Mouse (Mus musculus): ENCODE data around the gene B4galnt4. TPM values are rescaled to one million over a fixed set of nuclear protein-coding genes. Genes with fewer than 3 reads are reported as not detected.

The B4galnt4 gene
- polyA plus RNA-seq, 1 experiment from 2014 or later, result 27.4 TPM

GRCm38 (mm10) chr7:141047581-141048225 lies 13.2 kb upstream of the B4galnt4 start:
- peaks cover 22% of the 10 kb centered on the region for H3K4me1 ChIP-seq
- H3K4me3 ChIP-seq, result peak overlapping the region; percentile 39
- 3% methylated on average over 15 of the region's 19 CpGs for whole genome bisulfite sequencing
- H3K9ac ChIP-seq, result peak overlapping the region; percentile 58
- peak overlapping the region; percentile 85 for H3K27ac ChIP-seq
- no peaks in the 10 kb centered on the region for H3K36me3 ChIP-seq
- H3K4me2 ChIP-seq, result peak overlapping the region; percentile 70
- no peaks in the 10 kb centered on the region for H3K9me3 ChIP-seq
- ATAC-seq (ENCODE audit: insufficient number of reproducible peaks, insufficient read depth, low FRiP score, low TSS enrichment, low read depth), result peak; percentile 77
- no peaks in the 10 kb centered on the region for H3K27me3 ChIP-seq

GRCm38 (mm10) chr7:141048226-141049218 lies 12.4 kb upstream of the B4galnt4 start:
- Histone ChIP-seq H3K9me3 (no peaks in the 10 kb centered on the region), H3K9ac (peak overlapping the region; percentile 58), H3K27ac (peak overlapping the region; percentile 85), H3K27me3 (no peaks in the 10 kb centered on the region), H3K4me2 (peak overlapping the region; percentile 70), H3K4me3 (peak overlapping the region; percentile 39), H3K36me3 (no peaks in the 10 kb centered on the region), H3K4me1 (peaks cover 14% of the 10 kb centered on the region)
- ATAC-seq (ENCODE audit: insufficient number of reproducible peaks, insufficient read depth, low FRiP score, low TSS enrichment, low read depth), result peak; percentile 78
- WGBS, result 8% methylated on average over 21 of the region's 21 CpGs

GRCm38 (mm10) chr7:141049326-141049725 lies 11.6 kb upstream of the B4galnt4 start:
- H3K27ac ChIP-seq, result no peak overlapping the region
- ATAC-seq (ENCODE audit: insufficient number of reproducible peaks, insufficient read depth, low FRiP score, low TSS enrichment, low read depth), result no peak
- H3K36me3 ChIP-seq, result no peaks in the 10 kb centered on the region
- H3K9ac ChIP-seq, result no peak overlapping the region
- no peak overlapping the region for H3K4me3 ChIP-seq
- H3K4me1 ChIP-seq, result peaks cover 14% of the 10 kb centered on the region
- H3K4me2 ChIP-seq, result no peak overlapping the region
- no peaks in the 10 kb centered on the region for H3K9me3 ChIP-seq
- WGBS, result 82% methylated on average over 2 of the region's 2 CpGs
- no peaks in the 10 kb centered on the region for H3K27me3 ChIP-seq

- WGBS, result 71% methylated on average over 17 of the region's 17 CpGs
These were observed 9.7 kb upstream of the B4galnt4 start for GRCm38 (mm10) chr7:141051060-141051685.

GRCm38 (mm10) chr7:141052016-141052415 lies 8.9 kb upstream of the B4galnt4 start:
- H3K27ac ChIP-seq, result no peak overlapping the region
- no peak overlapping the region for H3K4me3 ChIP-seq
- no peak overlapping the region for H3K9ac ChIP-seq
- peaks cover 3% of the 10 kb centered on the region; the same call in 1 of the 2 replicates for H3K36me3 ChIP-seq
- WGBS, result 90% methylated on average over 4 of the region's 4 CpGs
- H3K27me3 ChIP-seq, result no peaks in the 10 kb centered on the region
- no peaks in the 10 kb centered on the region for H3K9me3 ChIP-seq
- no peak for ATAC-seq (ENCODE audit: insufficient number of reproducible peaks, insufficient read depth, low FRiP score, low TSS enrichment, low read depth)
- no peak overlapping the region for H3K4me2 ChIP-seq
- peaks cover 9% of the 10 kb centered on the region for H3K4me1 ChIP-seq

More at GRCm38 (mm10) chr7:141051060-141051685, 9.7 kb upstream of the B4galnt4 start:
- Histone ChIP-seq H3K9ac (no peak overlapping the region), H3K27ac (no peak overlapping the region), H3K4me2 (no peak overlapping the region), H3K27me3 (no peaks in the 10 kb centered on the region), H3K4me3 (no peak overlapping the region), H3K4me1 (peaks cover 14% of the 10 kb centered on the region), H3K36me3 (peaks cover 3% of the 10 kb centered on the region; the same call in 1 of the 2 replicates), H3K9me3 (no peaks in the 10 kb centered on the region)
- ATAC-seq (ENCODE audit: insufficient number of reproducible peaks, insufficient read depth, low FRiP score, low TSS enrichment, low read depth), result no peak

- H3K27ac ChIP-seq, result no peak overlapping the region
- H3K36me3 ChIP-seq, result peaks cover 3% of the 10 kb centered on the region; the same call in 1 of the 2 replicates
- ATAC-seq (ENCODE audit: insufficient number of reproducible peaks, insufficient read depth, low FRiP score, low TSS enrichment, low read depth), result no peak
- H3K4me1 ChIP-seq, result peaks cover 5% of the 10 kb centered on the region
- H3K27me3 ChIP-seq, result no peaks in the 10 kb centered on the region
- no peak overlapping the region for H3K4me3 ChIP-seq
- H3K9ac ChIP-seq, result no peak overlapping the region
- no peaks in the 10 kb centered on the region for H3K9me3 ChIP-seq
- H3K4me2 ChIP-seq, result no peak overlapping the region
- 73% methylated on average over 2 of the region's 2 CpGs for WGBS
These were observed 8.5 kb upstream of the B4galnt4 start for GRCm38 (mm10) chr7:141052421-141052820.

GRCm38 (mm10) chr7:141055785-141056184 lies 5.1 kb upstream of the B4galnt4 start:
- no peak overlapping the region for H3K4me2 ChIP-seq
- no peaks in the 10 kb centered on the region for H3K27me3 ChIP-seq
- H3K27ac ChIP-seq, result no peak overlapping the region
- peaks cover 3% of the 10 kb centered on the region; the same call in 1 of the 2 replicates for H3K36me3 ChIP-seq
- 82% methylated on average over 4 of the region's 4 CpGs for WGBS
- peaks cover 7% of the 10 kb centered on the region for H3K4me1 ChIP-seq
- no peak overlapping the region for H3K4me3 ChIP-seq
- H3K9me3 ChIP-seq, result no peaks in the 10 kb centered on the region
- no peak for ATAC-seq (ENCODE audit: insufficient number of reproducible peaks, insufficient read depth, low FRiP score, low TSS enrichment, low read depth)
- H3K9ac ChIP-seq, result no peak overlapping the region

GRCm38 (mm10) chr7:141056976-141057375 lies 3.9 kb upstream of the B4galnt4 start:
- ATAC-seq (ENCODE audit: insufficient number of reproducible peaks, insufficient read depth, low FRiP score, low TSS enrichment, low read depth), result no peak
- H3K27me3 ChIP-seq, result no peaks in the 10 kb centered on the region
- H3K4me1 ChIP-seq, result peaks cover 13% of the 10 kb centered on the region
- WGBS, result 86% methylated on average over 6 of the region's 6 CpGs
- no peak overlapping the region for H3K9ac ChIP-seq
- H3K4me3 ChIP-seq, result no peak overlapping the region
- H3K36me3 ChIP-seq, result peaks cover 3% of the 10 kb centered on the region; the same call in 1 of the 2 replicates
- no peak overlapping the region for H3K4me2 ChIP-seq
- H3K9me3 ChIP-seq, result no peaks in the 10 kb centered on the region
- H3K27ac ChIP-seq, result no peak overlapping the region

GRCm38 (mm10) chr7:141057541-141057940 lies 3.4 kb upstream of the B4galnt4 start:
- H3K27me3 ChIP-seq, result no peaks in the 10 kb centered on the region
- H3K9ac ChIP-seq, result no peak overlapping the region
- H3K4me2 ChIP-seq, result no peak overlapping the region
- H3K27ac ChIP-seq, result no peak overlapping the region
- peaks cover 4% of the 10 kb centered on the region for H3K36me3 ChIP-seq
- no peaks in the 10 kb centered on the region for H3K9me3 ChIP-seq
- H3K4me3 ChIP-seq, result no peak overlapping the region
- WGBS, result 82% methylated on average over 1 of the region's 1 CpGs
- ATAC-seq (ENCODE audit: insufficient number of reproducible peaks, insufficient read depth, low FRiP score, low TSS enrichment, low read depth), result no peak
- peaks cover 18% of the 10 kb centered on the region for H3K4me1 ChIP-seq

GRCm38 (mm10) chr7:141058601-141059341 lies 2.1 kb upstream of the B4galnt4 start:
- Histone ChIP-seq H3K4me1 (peaks cover 18% of the 10 kb centered on the region), H3K4me2 (no peak overlapping the region), H3K9ac (no peak overlapping the region), H3K27ac (no peak overlapping the region), H3K27me3 (no peaks in the 10 kb centered on the region), H3K36me3 (peaks cover 12% of the 10 kb centered on the region), H3K9me3 (no peaks in the 10 kb centered on the region), H3K4me3 (no peak overlapping the region)
- ATAC-seq (ENCODE audit: insufficient number of reproducible peaks, insufficient read depth, low FRiP score, low TSS enrichment, low read depth), result no peak
- WGBS, result 89% methylated on average over 14 of the region's 14 CpGs

- Histone ChIP-seq H3K9me3 (no peaks in the 10 kb centered on the region), H3K36me3 (peaks cover 24% of the 10 kb centered on the region), H3K4me3 (peak overlapping the region; percentile 82), H3K9ac (peak overlapping the region; percentile 91), H3K4me2 (peak overlapping the region; percentile 94), H3K27ac (no peak overlapping the region), H3K27me3 (no peaks in the 10 kb centered on the region), H3K4me1 (peaks cover 18% of the 10 kb centered on the region)
- ATAC-seq (ENCODE audit: insufficient number of reproducible peaks, insufficient read depth, low FRiP score, low TSS enrichment, low read depth), result no peak
- WGBS, result 54% methylated on average over 2 of the region's 2 CpGs
These were observed 975 bp upstream of the B4galnt4 start for GRCm38 (mm10) chr7:141059929-141060328.

Measured in embryonic facial prominence, embryonic 13.5 days (tissue).